Mouse (Mus musculus): ENCODE data around the gene Stt3b.
A peak's percentile ranks its signal among the peaks of the same experiment; 100 is the strongest.

Gene Stt3b

GRCm38 (mm10) chr9:115310346-115311222, at the start of gene Stt3b:
Gene Stt3b, minus strand, starts transcription at chr9:115310421.
- peak; percentile 99 for DNase-seq (ENCODE audit: low spot score)

DNA sequence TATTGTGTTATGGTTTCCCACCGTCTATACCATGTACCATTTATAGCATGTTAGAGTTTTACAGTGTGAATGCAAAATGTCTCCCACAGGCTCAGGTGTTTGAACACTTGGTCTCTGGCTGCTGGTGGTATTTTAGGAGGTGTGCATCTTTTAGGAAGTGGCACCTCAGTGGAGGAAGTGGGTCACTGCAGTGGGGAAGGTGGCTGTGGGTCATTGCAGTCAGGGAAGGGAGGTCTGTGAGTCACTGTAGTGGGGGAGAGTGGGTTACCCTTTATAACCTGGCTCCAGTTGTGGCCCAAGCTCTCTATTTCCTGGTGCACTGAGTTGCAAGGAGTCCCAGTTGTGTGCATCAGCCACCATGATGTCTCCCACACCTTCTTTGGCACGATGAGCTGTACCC, 48.2 kb upstream of the Stt3b start:
- DNase-seq (ENCODE audit: low spot score), result no peak

- DNase-seq (ENCODE audit: low spot score), result no peak
These were observed 47.8 kb upstream of the Stt3b start for GRCm38 (mm10) chr9:115357996-115358395.

GRCm38 (mm10) chr9:115356731-115357458, 46.7 kb upstream of the Stt3b start:
- no peak for DNase-seq (ENCODE audit: low spot score)

GRCm38 (mm10) chr9:115355972-115356371, 45.8 kb upstream of the Stt3b start:
- no peak for DNase-seq (ENCODE audit: low spot score)

GRCm38 (mm10) chr9:115349741-115350512, 39.7 kb upstream of the Stt3b start:
- DNase-seq (ENCODE audit: low spot score), result no peak

- no peak for DNase-seq (ENCODE audit: low spot score)
These were observed 38.9 kb upstream of the Stt3b start for GRCm38 (mm10) chr9:115349106-115349505.

DNA sequence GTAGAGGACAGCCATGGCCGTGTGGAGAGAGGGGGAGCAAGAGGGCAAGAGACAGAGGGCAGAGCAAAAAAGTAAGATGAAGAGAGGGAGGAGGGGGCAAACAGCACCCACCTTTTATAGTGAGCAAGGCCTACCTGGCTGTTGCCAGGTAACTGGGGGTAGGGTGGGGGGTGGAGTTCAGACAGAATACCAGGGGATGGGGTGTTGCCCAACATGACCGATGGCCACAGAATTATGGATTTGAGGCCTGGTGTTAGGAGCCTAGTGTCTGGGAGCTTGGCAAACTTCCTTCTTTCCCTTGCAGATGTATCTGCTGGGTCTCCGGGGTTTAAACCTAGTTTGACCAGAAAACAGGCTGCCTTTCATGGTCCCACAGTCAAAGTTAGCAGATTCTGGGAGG, 34.7 kb upstream of the Stt3b start:
- DNase-seq (ENCODE audit: low spot score), result no peak

DNA sequence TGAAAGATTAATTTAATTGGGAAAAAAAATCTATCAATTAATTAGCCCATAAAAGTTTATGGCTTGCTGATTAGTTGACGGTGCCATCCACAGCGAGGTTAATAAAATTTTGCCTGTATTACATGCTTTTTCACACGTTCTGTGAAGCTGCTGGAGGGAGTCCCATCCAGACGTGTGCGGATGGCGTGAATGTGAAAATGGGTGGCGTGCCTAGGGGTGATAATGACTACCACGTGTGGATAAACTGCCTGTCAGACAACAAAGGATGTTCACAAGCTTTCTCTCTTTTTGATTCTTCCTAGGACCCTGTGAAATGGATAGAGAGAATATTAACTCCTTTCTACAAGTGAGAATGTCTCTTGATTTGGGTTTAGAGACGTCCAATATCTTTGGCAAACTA, 31.4 kb upstream of the Stt3b start:
- DNase-seq (ENCODE audit: low spot score), result no peak

- no peak for DNase-seq (ENCODE audit: low spot score)
These were observed 30.1 kb upstream of the Stt3b start for GRCm38 (mm10) chr9:115340212-115340815.

- DNase-seq (ENCODE audit: low spot score), result no peak
These were observed 28.6 kb upstream of the Stt3b start for GRCm38 (mm10) chr9:115338816-115339215.

- no peak for DNase-seq (ENCODE audit: low spot score)
These were observed 22.8 kb upstream of the Stt3b start for GRCm38 (mm10) chr9:115333016-115333415.

DNA sequence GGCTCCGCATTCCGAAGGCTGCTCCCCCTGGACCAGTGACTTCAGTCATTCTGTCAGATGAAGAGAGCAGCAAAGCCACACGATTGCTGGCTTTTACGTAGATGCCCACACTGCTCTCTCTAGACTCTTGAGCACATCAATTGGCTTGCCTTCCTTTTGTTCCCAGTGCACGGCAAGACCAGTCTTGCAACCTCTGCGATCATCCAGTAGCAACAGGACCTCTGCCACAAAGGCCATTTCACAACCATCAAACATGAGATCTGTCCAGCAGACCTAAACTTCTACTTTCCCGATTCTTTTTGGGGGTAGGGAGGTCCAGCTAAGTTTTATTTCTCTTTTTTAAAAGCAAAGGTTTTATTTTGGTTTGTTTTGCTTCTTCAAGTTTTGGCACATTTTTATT, 22.1 kb upstream of the Stt3b start:
- no peak for DNase-seq (ENCODE audit: low spot score)

- DNase-seq (ENCODE audit: low spot score), result no peak
These were observed 20.7 kb upstream of the Stt3b start for GRCm38 (mm10) chr9:115330861-115331476.

- no peak for DNase-seq (ENCODE audit: low spot score)
These were observed 16.3 kb upstream of the Stt3b start for GRCm38 (mm10) chr9:115326533-115326890.

DNA sequence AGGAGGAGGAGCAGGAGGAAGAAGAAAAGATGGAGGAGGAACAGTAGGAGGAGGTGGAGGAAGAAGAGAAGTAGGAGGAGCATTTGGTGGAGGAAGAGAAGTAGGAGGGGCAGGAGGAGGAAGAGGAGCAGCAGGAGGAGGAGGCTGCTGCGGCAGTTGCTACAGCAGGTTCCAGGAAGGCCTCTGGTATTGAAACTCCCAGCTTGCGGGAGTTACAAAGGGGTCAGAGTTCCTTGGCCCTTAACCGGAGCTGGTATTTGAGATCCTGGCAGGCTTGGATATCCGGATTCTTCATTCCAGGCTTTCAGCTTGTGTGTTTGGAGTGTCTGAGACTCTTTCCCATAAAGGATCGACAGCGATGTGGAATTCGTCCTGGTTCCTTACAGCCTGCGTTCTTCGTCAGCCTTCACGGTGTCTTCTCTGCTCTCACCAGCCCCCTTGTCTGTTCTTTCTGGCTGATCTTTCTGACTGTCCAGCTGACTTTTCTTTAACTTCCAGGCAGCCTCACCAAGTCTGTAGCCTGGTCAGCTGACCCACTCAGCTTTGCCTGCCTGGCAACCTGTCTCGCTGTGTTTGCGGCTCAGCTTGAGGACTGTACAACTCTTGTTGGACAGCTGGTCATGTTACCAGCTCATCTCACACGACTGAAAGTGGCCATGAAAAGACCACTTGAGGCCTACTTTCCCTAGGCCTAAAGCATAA, 15.8 kb upstream of the Stt3b start:
- DNase-seq (ENCODE audit: low spot score), result no peak

- no peak for DNase-seq (ENCODE audit: low spot score)
These were observed 13.4 kb upstream of the Stt3b start for GRCm38 (mm10) chr9:115323572-115323971.

GRCm38 (mm10) chr9:115322385-115322784, 12.2 kb upstream of the Stt3b start:
- DNase-seq (ENCODE audit: low spot score), result no peak

GRCm38 (mm10) chr9:115321052-115321451, 10.8 kb upstream of the Stt3b start:
- DNase-seq (ENCODE audit: low spot score), result no peak

GRCm38 (mm10) chr9:115320156-115320555, 9.9 kb upstream of the Stt3b start:
- no peak for DNase-seq (ENCODE audit: low spot score)

Measured in urinary bladder, postnatal 10 days (tissue).